Mouse (Mus musculus) adrenal gland, adult (tissue): Measurements from ENCODE around the gene Trim80.

ENCODE experiments used
- DNase-seq, 2 experiments: peaks; one replicate each; pipeline ENCODE4 v3.0.0; 2022 to 2023; ENCODE audit warnings: low spot score in 1 of 2; ENCODE audit not compliant: inconsistent age in 2 of 2

The Trim80 gene

DNA sequence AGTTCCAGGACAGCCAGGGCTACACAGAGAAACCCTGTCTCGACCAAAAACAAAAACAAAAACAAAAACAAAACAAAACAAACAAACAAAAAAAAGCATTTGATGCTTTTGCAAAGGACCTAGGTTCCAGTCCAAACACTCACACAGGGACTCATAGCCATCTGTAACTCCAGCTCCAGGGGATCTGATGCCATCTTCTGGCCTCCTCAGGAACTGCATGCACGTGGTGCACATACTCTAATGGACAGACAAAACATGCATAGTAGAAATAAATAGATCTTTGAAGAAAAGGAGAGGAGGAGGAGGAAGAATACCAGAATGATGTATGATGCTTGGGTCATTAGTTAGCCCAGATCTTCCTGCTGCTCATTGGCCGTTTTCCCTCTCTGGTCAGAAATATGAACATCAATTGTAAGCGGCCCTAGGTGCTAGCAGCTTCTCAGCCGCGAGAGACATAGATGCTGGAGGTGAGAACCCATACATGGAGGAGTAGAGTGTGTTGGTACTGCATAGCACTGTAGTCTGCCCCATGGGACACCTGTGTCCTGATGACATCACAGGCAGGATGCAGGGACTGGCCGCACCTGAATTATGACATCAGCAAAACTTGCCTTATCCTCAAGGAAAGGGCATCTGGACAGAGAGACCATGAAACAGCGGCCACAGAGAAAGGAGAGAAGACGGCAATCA is at the start of gene Trim80:
TSS of gene Trim80 (plus strand) at position 640 of the 690 bp plus-strand sequence.
- DNase-seq: no peak

- DNase-seq: no peak
Observed at GRCm38 (mm10) chr11:115391358-115391757, 49.0 kb upstream of the Trim80 start.

- DNase-seq: peak; percentile 69 to 82
Observed at GRCm38 (mm10) chr11:115393721-115394325, 46.5 kb upstream of the Trim80 start.

GRCm38 (mm10) chr11:115398085-115398484 is 42.3 kb upstream of the Trim80 start:
- DNase-seq: no peak

GRCm38 (mm10) chr11:115400126-115400525 is 40.2 kb upstream of the Trim80 start:
- peak; percentile 49 to 79 for DNase-seq

GRCm38 (mm10) chr11:115400630-115401391 is 39.5 kb upstream of the Trim80 start:
- peak in 1 of 2 experiments; percentile 56 for DNase-seq

DNA sequence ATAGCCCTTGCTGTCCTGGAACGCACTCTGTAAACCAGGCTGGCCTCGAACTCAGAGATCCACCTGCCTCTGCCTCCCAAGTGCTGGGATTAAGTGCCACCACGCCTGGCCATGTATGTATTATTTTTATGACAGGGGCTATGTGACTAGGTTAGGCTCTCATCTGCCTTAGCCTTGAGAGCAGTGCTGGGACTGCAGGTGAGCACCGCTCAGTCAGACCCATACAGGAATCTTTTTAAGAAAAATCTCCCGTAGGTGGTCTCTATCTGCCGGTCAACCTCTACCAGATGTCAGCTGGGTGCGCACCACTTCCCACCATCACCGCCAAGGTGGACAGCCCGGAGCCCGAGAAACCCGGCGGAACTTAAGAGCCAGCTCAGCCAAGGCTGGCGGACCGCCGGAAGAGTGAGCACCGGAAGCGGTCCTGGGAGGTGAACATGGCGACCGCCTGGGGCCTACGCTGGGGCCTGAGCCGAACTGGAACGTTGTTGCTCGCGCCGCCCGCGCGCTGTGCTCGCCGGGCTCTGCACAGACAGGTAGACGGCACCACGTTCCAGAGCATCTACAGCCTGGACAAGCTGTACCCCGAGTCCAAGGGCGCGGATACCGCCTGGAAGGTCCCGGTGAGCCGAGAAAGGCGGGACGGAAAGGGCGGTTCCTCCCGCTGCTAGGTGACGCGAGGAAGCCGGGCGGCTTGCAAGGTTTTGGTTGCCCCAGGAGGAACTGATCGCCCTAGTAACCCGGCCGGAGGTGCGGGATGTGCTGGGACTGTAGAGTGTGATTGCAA is 36.8 kb upstream of the Trim80 start, which contains the start of gene Mrpl58:
TSS of gene Mrpl58 (plus strand) at position 415 of the 787 bp plus-strand sequence.
- peak; percentile 89 to 97 for DNase-seq

DNA sequence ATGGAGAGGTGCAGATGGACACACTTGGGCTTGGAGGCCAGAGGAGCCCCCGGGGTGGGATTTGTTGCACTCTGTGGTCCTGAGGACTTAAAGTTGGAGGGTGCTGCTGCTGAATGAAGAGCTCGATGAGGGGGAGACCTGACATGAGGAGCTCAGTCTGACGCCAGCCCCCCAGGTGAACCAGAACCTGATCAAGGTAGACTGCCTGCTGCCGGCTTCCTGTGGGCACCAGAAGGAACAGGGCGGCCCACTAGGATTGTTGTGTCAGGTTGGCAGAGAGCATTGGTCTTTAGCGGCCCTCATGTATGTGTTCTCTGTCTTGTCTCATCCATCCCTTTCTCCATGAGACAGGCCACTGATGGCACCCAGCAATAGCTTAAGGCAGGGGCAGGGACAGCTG is 34.6 kb upstream of the Trim80 start:
- no peak for DNase-seq

GRCm38 (mm10) chr11:115406858-115407401 is 33.4 kb upstream of the Trim80 start:
- DNase-seq: no peak

DNA sequence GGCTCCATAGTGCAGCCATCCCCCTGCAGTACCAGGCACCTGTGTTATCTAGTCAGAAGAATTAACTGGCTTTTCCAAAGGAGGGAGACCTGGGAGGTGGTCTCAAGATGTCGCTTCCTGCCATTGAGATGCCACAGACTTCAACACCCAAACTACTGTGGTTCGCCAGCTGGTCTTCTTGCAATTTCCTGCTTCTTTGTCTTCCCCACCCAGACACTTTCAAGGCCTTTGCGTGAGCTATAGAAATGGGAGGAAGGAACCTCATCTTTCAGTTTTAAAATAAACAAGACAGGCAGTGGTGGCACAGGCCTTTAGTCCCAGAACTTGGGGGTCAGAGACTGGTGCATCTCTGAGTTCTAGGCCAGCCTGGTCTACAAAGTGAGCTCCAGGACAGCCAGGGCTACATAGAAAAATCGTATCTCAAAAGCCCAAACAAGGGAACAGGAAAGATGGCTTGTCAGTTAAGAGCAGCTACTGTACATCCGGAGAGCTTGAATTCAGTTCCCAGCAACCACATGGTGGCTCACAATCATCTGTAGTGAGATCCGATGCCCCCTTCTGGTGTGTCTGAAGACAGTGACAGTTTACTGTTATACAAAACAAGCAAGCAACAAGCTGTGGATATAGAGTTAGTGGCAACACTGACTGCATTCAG is 32.0 kb upstream of the Trim80 start:
- DNase-seq: no peak

- no peak for DNase-seq
Observed at GRCm38 (mm10) chr11:115409556-115409955, 30.8 kb upstream of the Trim80 start.

GRCm38 (mm10) chr11:115419531-115420237 is 20.7 kb upstream of the Trim80 start, which contains the start of the genes Atp5h and Kctd2:
Atp5h (minus strand) TSS chr11:115419962.
Kctd2 (plus strand) TSS chr11:115420128.
- peak; percentile 97 to 98 for DNase-seq

- peak; percentile 74 to 90 for DNase-seq
Observed at GRCm38 (mm10) chr11:115420336-115421190, 19.8 kb upstream of the Trim80 start.

GRCm38 (mm10) chr11:115421328-115421727 is 19.0 kb upstream of the Trim80 start:
- DNase-seq: peak in 1 of 2 experiments; percentile 76

- DNase-seq: no peak
Observed at GRCm38 (mm10) chr11:115421972-115422371, 18.4 kb upstream of the Trim80 start.

- DNase-seq: no peak
Observed at GRCm38 (mm10) chr11:115423091-115423490, 17.3 kb upstream of the Trim80 start.

DNA sequence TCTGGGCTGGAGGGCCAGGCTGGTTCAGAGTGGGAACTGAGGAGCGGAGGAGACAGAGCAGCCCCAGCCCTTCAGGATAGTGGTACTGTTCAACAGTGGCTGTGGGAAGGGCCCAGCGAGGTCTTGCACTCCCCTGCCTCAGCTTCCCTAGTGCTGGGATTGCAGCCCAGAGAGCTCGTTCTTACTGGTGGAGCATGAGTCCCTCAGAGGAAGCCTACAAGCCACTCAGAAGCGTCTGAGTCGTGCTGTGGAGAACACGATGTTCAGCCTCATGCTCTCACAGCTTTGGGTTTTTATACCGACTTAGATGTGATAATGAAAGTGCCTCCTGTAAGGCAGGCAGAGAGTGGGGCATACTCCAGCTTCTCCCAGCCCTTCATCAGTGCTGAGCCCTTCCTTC is 15.7 kb upstream of the Trim80 start:
- no peak for DNase-seq

- DNase-seq: no peak
Observed at GRCm38 (mm10) chr11:115425671-115426070, 14.7 kb upstream of the Trim80 start.
